Mouse (Mus musculus): Measurements from ENCODE around the gene Gm4491.

The Gm4491 gene

DNA sequence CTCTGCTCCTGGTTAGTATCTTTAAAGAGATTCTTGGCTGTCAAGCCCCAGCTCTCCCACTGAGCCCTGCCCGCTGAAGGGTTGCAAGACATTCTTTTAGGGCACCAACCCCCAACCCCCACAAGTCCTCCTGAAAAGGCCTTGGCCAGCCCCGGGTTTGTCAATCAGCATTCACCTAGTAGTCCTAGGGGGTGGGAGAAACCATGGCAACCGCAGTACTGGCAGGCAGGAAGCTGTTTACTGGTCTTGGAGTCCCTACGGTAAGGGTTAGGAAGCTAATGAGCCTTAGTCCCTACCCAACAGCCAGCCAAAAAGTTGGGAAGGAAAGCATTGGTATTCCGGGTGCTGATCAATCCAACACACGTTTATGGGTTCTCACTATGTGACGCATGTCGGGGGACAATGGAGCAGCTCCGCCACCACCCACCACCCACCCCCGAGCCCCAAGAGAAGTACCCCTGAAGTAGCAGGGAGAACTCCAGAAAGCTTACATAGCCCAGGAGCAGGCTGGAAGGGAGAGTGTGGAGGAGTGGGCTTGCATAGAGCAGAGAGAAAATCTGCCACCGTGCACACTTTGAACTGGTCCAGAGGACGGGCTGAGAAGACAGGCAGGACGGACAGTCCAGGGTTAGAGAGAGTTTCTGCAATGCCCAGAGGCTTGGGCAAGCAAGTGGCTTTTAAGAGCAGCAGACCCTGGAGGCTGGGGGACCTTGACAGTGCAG is at the start of gene Gm4491:
Gene Gm4491 (minus strand): TSS at position 61 of the 722 bp plus-strand sequence.
- DNase-seq = no peak

DNA sequence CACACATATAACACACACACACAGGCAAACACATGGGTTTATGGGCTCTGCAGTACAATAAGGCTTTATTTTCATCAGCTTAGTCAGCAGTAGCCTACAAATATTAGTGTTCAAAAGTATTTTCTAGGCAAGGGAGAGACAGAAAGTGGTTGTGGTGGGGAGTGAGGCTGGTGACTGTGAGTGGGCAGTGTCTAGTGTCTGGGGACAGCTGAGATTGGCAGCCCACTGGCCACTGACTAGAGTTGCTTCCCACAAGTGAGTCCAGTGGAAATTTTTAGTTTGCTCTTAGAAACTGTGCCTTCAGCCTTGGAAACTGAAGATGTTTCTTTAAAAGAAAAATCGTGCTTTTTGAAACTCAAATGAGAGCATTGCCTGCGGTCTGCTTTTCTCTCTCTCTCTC is 46.1 kb upstream of the Gm4491 start:
- DNase-seq = peak; percentile 63

DNA sequence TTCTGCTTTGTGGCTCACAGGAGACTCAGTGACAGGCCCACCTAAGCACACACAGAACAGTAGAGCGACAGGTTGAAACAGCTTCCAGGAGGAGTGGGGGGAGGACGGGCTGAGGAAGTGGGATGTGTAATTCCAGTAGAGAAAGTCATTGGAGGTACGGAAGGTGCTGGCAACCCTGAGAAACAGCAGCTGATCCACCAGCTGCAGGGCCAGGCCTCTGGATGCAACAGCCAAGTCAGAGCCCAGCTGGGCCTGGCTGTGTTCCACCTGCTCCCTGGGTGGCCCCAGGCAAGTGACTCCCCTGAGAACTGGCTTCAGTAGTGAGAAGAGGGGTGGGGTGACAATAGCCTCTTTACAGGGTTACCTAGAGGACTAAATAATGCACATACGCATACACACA is 45.5 kb upstream of the Gm4491 start:
- peak; percentile 95 for DNase-seq

DNA sequence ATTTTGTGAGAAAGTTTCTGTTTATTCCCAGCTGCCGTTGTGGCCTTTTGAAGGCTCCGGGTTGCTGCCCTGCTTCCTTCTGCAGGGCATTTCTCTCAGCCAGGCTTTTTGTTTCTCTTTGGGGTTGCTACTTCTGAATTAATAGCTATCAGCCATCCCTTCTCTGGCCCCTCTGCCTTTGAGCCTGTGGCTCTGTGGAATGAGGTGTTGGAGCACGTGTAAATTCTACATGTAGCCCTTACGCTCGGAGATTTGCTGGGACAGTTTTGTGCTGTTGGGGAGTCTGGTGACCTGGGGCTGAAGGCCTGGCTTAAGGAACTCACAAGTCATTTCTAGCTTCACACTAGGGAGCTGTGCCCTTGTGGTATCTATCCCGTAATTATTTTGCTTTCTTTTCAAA is 39.2 kb upstream of the Gm4491 start:
- DNase-seq = no peak

DNA sequence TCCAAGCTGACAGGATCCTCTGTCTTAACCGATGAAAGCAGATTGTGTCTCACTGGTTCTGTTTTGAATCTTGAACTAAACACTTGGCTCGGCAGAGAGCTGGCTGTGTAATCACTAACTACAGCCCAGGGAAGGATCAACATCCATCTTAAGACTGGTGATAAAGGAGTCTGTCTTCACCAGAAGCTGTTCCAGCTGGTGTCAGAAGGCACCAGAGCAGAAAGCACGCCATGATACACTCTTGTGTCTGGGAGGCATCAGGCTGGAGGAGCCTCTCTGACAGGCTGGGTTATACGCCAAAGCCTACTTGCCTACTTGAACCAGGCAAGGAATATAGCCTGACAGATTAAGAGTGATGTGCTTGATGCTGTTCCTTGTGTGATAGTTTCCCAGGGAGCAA is 30.1 kb upstream of the Gm4491 start:
- no peak for DNase-seq

DNA sequence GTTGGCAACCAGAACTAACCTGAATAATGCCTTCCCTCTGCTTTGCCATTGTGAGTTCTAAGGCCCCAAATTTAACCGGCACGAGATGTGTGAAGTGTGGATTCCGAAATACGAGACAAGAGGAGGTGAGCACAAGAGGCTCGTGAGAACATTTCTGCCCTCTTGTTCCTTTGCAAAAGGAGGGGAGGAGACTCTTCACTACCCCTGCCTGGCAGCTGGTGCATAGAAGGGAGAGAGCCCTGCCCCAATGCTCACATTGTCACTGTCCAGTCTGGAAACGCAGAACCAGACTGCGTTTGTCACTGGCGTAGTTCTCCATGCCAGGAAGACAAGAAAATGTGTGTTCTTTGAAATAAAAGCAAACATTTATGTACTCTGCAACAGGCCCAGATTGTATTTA is 19.6 kb upstream of the Gm4491 start:
- DNase-seq = no peak

DNA sequence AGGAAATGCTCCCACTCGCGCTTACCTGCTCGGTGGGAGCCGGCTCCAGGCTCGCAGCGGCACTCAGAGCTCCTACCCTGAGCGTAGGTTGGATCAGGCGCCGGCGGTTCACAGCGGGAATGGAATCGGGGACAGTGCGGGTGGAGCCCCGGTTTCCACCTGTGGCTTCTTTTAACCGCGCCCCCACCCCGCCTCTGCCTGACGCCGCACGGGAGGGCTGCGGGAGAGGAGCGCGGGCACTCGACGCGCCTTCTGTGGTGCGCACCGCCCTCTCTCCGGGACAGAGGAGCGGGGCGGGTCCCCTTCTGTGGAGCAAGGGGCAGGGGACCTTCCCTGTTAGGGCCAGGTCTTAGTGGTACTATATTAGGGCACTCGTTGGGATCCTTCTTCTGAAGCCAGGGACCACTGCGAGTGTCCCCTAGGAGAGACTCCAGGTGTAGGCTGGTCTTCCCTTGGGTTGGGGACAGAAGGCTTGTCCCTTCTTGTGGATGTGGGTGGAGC is 17.5 kb upstream of the Gm4491 start, which contains the start of gene Gjb6:
Gene Gjb6 (minus strand): TSS at position 451 of the 501 bp plus-strand sequence.
- no peak for DNase-seq

DNA sequence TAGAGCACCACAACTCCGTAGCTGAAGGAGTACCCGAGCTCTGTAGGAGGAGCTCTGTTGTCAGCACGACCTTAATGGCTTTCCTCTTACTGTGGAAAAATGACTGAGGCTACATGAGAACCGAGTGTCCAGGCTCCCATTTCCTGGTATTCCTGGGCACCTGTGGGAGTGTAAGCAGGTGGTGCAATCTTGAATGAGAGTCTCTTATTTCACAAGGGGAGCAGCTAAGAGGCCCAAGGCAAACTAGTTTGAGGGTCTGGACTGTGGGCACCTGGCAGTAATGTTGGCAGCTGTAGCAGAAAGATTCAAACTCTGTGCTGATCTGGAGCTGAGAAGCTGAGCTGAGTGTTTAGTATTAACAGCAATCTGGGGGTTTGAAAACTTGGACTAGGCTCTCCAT is 11.7 kb upstream of the Gm4491 start:
- no peak for DNase-seq

DNA sequence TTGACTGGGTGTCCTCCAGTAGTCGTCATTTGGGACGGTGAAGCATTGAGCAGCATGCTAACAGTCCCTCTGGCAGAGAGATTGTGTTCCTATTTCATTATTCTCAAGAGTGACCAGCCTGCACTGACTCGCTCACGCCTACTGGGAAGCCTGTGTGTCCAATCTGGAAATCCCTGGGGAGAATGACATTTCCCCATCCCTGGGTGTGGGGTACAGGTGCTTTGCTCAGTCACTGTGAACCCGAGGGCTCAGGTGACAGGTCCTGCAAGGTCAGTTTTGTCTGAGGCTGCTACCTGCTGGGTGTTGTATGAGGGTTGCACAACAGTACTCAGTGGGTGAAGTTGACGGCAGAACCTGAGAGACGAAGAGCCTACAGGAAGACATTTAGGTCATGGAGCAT is 6.6 kb upstream of the Gm4491 start:
- no peak for DNase-seq

DNA sequence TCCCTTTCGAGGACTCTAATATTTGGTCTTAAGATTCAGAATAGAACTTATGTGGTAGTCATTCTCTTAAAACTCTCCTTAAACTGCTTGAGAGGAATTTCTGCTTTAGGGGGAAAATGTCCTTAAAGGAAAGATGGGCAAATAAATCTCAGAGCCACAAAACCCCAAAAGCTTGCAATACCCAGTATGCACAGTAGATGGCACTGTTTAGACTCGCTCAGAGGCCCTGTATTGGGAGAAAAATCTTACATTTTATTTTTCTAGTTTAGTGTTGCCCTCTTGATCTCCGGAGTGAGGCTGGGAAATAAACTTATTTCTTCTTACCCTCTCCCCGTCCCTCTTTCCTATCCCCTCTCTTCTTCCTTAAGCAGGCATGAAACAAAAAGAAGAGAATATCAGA is 6.5 kb downstream of the Gm4491 start:
- DNase-seq = no peak

DNA sequence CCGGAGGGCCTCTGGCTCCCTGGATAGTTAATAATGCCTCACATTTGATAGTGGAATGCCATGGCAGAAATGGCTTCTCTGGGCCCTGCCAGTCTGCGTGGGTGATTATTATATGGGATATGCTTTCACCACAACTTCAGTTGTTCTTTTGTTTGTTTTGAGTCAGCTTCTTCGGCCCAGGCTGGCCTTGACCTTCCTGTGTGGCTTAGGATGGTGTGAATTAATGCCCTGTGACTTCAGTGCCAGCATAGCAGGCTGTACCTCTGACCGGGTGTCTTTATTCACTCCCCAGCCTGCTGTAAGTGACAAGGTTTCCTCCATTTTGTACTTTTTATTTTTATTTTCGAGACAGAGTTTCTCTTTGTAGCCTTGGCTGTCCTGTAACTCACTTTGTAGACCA is 7.8 kb downstream of the Gm4491 start:
- DNase-seq = no peak

DNA sequence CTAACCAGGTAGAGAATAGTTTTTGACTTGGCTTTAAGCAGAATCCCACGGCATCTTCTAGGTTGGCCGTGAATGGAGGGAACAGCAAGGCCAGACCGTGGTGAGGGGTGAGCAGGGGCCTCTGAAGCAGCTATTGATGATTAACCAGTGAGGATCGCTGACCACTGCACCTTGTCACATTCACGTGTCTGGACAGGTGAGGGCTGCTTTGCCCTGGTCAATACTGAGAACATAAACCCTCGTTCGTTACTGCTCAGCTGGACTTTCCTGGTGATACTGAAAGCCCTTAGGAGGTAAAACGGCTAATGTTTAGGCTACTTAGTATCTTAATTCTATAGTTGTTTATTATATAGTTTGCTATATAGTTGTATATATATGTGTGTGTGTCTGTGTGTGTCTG is 8.6 kb downstream of the Gm4491 start:
- DNase-seq = no peak

DNA sequence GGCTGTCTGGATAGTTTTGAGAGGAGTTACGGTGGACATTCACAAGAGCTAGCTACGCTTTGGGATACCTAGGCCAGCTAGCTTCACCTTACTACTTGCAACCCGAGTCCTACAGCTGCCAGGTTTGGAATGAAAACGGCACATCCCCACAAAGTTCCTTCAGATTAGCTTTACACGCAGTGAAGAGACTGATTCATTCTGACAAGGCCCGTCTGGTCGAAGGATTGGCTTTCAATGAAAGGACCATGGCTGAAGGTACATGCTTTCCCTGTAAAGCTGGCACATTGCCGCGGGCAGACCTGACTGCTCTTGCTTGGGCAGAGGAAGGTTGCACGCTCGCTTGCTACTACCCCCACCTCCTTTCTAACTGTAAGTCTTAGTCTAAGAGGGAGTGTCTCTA is 10.0 kb downstream of the Gm4491 start:
- DNase-seq = no peak

DNA sequence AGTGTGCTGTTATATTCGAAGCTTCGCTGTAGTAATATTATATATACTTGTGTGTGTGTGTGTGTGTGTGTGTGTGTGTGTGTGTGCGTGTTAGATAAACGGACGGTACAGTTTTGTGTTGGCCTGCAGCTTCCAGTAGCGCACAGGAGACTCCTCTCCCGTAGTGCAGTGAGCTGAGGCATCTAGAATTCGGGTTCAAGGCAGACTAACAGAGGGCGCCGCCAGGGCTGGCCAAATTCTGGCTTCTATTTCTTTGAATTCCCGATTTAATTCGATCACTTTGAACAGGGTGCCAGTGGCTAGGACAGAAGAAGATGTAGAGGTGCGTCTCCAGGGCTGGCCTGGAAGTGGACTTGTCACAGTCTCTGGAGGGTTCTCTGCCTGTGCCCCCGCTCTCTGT is 10.6 kb downstream of the Gm4491 start:
- DNase-seq = no peak

DNA sequence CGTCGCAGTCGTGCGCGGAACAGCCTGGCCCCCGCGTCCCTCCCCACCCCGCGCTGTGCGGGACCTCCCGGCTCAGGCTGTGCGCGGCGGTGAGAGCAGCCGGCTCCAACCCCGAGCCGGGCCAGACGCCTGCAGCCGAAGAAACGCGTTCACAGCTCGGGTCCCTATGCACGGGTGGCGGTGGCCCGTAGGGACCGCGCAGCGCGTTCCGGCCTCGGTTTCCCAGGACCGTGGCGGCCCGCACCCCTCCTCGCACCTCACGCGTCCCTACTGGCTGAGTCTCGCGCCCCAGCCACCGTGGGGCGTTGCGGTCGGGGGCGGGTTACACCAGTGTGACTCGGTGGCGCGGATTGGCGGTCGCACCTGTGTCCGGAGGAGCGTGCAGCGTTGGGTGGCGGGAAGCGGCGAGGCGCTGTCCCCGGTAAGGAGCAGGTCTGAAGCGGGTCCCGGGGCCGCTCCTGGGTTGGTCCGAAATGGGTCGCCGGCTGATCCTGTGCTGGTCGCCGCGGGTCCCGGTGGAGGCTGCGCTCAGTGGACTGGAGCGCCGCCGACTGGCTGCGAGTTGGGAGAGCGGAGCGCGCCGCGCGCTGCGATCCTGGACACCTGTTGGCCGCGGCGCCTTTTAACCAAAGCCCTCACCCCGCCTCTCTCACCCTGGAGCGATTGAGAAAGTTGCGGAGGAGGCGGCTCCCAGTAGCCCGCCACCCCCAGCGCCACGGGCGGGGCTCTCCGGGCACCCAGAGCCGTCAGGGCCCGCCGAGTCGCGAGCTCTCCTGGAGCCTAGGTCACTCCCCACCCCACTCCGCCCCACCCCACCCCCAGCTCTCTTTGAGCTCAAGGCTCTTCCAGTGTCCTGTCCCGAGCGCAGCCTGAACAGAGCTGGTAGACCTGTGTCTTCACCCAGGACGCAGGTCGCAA is 11.3 kb downstream of the Gm4491 start, which contains the start of gene Gjb2:
Gene Gjb2 (minus strand): TSS at position 597 of the 918 bp plus-strand sequence.
- no peak for DNase-seq

DNA sequence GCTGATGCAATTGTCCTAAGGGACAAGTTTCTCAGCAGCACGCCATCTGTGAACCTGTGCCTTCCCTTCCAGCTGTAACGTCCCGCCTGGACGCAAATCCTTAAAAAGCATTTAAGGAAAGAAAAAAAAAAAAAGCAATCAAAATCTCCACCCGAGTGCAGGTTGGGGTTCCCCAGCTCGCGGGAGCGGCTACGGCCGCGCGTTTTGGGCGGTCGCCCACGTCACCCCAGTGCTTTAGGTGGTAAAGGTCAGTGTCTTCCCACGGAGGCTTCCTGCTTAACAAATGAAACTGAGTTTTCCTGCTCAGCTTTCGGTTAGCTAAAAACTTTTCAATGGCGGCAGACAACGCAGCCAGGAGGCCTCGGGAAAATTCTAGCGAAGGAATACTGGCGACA is 12.0 kb downstream of the Gm4491 start:
- no peak for DNase-seq

DNA sequence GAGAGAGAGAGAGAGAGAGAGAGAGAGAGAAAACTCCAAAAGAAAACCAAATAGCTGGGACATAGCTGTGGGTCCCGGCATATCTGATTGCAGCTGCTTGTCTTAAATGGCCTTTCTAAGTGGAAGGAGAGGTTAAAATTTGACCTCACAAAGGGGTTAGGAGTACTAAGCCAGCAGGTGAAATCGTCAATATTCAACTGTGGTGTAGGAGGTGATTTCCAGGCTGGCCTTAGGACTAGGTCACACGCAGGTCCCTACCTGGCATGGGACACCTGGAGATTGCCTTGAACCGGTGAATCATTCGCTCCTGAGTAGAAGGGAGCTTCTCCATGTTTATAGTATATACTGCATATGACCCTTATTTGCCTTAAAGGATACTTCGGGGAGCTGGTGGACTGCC is 12.6 kb downstream of the Gm4491 start:
- no peak for DNase-seq

DNA sequence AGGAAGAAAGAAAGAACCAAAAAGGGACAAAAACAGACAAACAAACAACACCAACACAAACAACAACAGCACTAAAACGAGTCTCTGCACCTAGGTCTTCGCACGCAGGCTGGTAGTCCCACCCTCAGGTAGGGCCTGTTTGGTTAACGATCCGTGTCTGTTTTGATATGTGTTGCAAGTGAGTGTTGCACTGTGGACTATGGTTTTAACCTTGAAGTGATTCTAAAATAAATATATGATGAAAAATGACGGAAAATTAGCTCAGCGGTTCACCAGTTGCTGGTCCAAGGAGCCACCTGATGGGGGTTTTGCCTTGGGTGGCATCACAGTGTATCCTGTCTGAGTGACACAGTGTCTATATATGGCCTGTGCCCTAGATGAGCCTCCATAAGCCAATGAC is 14.1 kb downstream of the Gm4491 start:
- DNase-seq = no peak

DNA sequence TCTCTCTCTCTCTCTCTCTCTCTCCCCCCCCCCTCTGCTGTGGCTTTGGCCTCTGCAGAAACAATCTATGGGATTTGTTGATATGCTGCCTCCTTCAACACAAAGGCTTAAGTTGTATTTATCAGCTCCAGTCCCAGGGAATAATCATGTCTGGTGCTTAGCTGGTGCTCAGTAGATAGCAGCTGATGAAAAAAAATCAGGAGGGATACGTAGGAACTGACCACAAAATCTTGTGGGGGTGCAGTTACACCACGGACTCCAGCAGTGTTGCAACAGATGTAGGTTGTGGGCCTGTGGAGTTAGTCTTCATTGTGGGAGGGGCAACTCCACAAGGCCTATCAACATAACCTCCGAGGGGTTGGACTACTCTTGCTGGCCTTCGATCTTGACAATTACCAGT is 19.8 kb downstream of the Gm4491 start:
- no peak for DNase-seq

DNA sequence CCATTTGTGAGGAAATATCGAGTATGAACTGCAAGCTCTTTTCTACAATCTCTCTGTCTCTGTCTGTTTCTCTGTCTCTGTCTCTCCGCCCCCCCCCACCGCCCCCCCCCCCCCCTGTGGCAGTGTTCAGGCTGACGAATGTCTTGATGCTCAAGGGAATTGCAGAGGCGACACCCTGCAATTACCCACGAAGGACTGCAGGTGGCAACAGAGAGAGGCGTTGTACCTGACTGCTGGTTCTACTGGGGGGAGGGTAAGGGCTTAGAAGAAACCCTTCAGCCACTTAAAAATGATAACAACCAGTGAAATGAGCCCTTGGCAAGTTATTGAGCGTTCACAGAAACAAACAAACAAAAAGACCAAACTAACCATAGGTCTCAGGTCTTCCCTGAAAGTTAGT is 22.7 kb downstream of the Gm4491 start:
- no peak for DNase-seq

DNA sequence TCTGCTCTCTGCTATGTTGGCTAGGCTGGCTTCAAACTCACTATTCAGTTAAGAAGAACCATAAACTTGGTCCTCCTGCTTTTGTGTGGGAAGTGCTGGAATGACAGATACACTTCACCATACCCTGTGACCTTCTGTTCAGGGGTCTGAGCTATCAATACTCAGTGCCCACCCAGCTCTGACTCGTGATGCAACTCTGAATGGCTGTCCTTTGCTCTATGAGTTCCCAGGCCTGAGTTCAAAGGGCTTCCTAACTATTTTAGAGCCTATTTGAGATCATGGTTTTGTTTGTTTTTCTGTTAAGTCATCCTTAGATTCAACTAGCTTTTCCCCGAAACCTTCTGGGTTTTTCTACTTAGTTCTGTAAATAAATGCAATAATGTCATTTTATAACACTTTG is 25.7 kb downstream of the Gm4491 start:
- DNase-seq = no peak

DNA sequence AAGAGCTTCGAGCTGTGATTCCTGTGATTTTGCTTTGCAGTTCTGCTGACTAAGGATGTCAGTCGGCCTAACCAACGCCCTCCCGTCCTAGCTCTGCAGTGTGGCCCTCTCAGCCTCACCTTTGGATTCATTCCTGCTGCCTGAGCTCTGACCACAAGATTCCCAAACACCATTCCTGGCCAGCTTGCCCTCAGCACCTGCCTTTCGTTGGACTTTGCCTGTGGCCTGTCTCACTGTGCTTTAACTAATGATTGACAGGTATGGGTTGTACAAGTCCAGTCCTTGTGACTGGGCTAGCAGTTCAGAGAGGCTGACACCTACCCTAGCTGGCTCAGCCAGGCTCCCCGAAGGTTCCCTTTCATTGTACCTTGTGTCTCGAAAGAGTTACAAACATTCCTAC is 26.6 kb downstream of the Gm4491 start:
- DNase-seq = no peak

DNA sequence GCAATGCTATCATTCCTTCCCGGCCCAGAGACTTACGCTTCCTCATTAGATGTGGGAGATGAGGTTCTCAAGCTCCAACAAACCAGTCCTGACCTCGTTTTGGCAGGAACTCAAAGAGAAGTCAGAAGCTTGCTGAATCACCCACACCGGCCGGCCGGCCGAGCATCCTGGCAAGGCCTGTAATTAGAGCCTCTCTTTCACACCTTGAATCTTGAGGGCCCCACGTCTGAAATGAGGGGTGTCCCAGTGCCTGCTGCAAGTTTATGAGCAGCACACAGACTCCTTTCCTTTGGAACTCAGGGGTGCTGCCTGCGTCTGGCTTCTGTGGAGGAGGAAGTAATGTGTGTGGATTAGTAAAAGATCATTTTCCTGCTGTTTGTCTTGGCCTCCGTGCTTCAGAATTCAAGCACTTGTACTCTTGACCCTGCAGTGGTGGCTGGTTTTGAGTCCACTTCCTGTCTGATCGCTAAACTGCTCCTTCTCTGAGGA is 31.5 kb downstream of the Gm4491 start:
- no peak for DNase-seq

DNA sequence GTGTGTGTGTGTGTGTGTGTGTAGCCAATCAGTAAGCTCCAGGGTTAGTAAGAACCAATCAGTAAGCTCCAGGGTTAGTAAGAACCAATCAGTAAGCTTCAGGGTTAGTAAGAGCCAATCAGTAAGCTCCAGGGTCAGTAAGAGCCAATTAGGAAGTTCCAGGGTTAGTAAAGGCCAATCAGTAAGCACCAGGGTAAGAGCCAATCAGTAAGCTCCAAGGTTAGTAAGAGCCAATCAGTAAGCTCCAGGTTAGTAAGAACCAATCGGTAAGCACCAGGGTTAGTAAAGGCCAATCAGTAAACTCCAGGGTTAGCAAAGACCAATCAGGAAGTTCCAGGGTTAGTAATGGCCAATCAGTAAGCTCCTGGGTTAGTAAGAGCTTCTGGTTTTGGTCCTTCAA is 32.8 kb downstream of the Gm4491 start:
- DNase-seq = no peak

Data from heart, adult 11 months (tissue).